Mouse (Mus musculus) brain, adult 2 months (tissue): ENCODE measurements around the gene 2810408A11Rik.
"Not testable (repeated sequence)": the region's sequence is repeated elsewhere in the genome, so short reads cannot be mapped to it uniquely, and the experiment has no call there.

ENCODE experiments used
- DNase-seq: peaks from one replicate; pipeline ENCODE4 v3.0.0; 2011; ENCODE audit warnings: low read depth, low spot score

2810408A11Rik gene

GRCm38 (mm10) chr11:69881787-69882670 lies 18.8 kb downstream of the 2810408A11Rik start:
- no peak for DNase-seq

- peak; percentile 83 for DNase-seq
These were observed 19.8 kb downstream of the 2810408A11Rik start, which contains the start of gene Kctd11 for GRCm38 (mm10) chr11:69880853-69881603. Gene Kctd11 (minus strand): TSS chr11:69881406.

DNA sequence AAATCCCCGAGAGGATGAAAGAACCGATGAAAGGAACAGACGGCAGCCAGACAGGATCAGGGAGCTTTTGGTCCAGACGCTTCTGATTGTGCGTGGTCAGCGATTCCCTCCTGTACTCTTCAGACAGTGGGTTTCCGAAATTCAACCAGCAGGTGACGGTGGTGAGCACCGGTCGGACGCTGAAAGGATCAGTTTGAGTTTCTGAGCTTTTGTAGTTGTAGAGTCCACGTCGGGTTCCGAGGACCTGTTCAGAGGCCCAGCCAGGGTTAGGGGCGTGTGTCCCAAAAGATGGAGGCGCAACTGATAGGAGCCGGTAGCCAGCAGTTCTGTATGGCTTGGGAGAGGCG lies 20.3 kb downstream of the 2810408A11Rik start:
- DNase-seq, result peak; percentile 67

GRCm38 (mm10) chr11:69879711-69880110 lies 21.1 kb downstream of the 2810408A11Rik start:
- DNase-seq, result no peak

GRCm38 (mm10) chr11:69878952-69879351 lies 21.8 kb downstream of the 2810408A11Rik start:
- DNase-seq, result no peak

- peak; percentile 13 for DNase-seq
These were observed 22.4 kb downstream of the 2810408A11Rik start for GRCm38 (mm10) chr11:69878399-69878798.

DNA sequence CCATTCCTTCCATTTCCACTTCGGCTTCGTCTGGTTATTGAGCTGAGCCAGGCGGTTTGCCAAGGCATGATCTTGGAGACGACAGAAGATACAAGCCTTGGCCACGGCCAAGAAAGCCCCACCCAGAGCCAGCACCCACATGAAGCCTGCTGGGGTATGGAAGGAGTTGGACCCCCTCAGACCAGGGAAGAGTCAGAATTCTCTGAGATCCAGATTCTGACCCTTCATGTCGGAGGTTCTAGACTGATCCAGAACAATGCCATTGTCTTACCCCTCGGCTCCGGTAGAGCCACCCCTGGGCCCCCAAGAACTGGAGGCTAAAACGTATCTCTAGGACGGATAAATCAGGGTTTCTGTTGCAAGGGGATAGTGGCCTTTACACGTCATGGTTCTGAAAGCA lies 22.9 kb downstream of the 2810408A11Rik start, which contains the start of gene Tmem95:
TSS of gene Tmem95 (minus strand) at position 141 of the 400 bp plus-strand sequence.
- DNase-seq, result no peak

DNA sequence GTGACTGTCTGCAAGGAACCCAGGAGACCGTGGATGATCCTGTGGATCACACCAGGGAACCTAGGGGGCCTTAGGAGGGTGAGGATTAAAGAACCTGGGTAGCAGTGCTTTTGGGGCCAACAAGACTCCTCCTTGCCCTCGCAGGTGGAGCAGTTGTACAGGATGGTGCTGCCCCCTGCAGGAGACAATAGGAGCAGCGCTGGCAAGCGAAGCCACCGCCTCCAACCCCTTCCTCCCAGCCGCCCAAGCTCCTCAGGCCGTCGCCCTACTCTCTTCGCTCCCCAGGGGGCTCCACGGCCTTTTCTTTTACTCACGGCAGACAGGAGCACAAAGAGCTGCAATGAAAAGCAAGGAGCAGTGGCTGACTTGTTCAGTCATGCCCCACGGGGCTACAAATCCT lies 23.9 kb downstream of the 2810408A11Rik start:
- peak; percentile 86 for DNase-seq

GRCm38 (mm10) chr11:69876186-69876585 lies 24.6 kb downstream of the 2810408A11Rik start:
- DNase-seq, result peak; percentile 57

DNA sequence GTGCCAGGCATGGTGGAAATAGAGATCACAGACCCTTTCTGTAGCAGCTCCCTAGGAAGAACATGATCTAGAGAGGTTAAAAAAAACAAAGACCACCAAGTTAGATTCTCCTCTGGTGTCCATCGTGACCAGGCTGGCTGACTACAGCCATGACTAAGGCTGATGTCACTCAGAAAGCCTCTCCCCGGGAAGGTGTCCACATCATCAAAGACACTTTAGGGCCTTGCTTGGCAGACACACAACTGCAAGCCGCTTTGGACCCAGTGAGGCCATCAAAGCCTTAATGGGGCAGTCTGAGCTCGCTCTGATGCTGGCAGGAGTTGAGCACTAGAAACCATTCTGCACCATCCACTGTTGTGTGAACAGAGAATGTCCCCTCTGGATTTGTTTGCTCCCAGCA lies 28.3 kb downstream of the 2810408A11Rik start:
- DNase-seq, result no peak

- DNase-seq, result no peak
These were observed 29.0 kb downstream of the 2810408A11Rik start for GRCm38 (mm10) chr11:69871822-69872221.

GRCm38 (mm10) chr11:69870289-69871069 lies 30.3 kb downstream of the 2810408A11Rik start:
- DNase-seq, result no peak

DNA sequence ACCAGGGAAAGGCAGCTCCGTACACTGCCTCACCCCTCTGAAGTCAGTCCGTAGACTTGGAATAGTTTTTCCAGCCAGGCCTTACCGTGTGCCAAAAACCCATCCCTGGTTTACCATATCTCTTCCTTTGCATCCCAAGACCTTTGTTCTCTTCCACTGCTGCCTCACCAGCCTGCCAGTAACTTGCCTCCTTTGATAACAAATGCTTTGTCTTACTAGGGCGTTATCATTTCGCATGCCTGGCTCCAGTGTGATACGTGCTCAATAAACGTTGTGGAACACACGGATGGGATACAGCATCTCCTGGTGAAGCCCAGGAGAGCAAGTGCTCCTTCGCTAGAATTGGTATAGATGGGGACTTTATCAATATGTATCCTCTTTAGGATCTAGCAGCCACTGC lies 33.5 kb downstream of the 2810408A11Rik start:
- no peak for DNase-seq

DNA sequence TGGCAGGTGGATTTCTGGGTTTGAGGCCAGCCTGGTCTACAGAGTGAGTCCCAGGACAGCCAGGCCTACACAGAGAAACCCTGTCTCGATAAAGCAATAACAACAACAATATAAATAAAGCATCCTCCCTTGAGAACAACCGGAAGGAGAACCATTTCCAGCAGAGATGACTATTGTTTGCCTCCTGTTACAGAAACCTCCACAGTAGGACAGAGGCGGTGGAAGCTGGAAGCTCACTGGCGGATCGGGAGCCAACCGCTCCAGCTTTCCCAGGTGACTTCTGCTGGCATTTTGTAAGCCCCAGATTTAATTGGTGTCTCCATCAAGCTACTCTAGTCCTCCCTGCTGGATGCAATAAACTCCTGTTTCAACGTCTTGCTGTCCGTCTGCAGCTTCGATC lies 35.2 kb downstream of the 2810408A11Rik start:
- DNase-seq, result no peak

GRCm38 (mm10) chr11:69864138-69864860 lies 36.5 kb downstream of the 2810408A11Rik start:
- no peak for DNase-seq

DNA sequence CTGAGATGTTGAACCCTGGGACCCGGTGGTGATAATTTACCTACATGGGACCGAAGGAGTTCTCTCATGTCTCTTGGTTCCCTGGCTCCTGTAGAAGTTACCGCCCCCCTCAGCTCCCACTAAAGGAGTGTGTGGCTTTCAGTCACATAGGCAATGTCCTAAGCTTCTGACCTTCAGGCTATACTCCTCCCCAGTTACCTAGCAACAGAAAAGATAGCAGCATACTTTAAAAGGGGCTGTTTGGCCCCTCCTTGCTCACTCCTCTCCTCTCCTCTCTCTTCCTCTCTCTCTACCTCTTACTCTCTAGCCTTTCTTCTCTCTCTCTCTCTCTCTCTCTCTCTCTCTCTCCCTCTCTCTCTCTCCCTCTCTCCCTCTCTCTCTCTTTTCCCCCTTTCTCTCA lies 37.1 kb downstream of the 2810408A11Rik start:
- DNase-seq, result not testable (repeated sequence)

GRCm38 (mm10) chr11:69858113-69858998 lies 42.4 kb downstream of the 2810408A11Rik start, which contains the start of gene Tnk1:
Gene Tnk1 (minus strand): TSS chr11:69858730.
- no peak for DNase-seq

DNA sequence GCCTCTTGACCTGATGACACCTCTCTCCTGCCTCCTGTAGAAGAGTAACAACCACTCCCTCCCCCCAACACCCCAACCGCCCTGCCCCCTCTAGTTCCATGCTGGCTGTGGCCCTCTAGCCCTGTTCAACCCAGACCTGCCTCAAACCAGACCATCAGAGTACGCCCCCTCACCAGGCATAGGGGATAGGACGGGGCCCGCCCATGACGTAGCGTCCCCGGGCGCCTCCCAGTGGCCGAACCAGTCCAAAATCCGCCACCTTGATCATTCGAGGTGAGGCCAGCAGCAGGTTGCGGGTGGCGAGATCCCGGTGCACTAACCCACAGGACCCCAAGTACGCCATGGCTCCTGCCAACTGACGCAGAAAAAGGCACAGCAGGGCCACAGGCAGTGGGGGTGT lies 45.4 kb downstream of the 2810408A11Rik start:
- peak; percentile 24 for DNase-seq

- no peak for DNase-seq
These were observed 46.1 kb downstream of the 2810408A11Rik start for GRCm38 (mm10) chr11:69854680-69855079.

- DNase-seq, result no peak
These were observed 46.8 kb downstream of the 2810408A11Rik start for GRCm38 (mm10) chr11:69853994-69854393.
